In the genomic region with DNA sequence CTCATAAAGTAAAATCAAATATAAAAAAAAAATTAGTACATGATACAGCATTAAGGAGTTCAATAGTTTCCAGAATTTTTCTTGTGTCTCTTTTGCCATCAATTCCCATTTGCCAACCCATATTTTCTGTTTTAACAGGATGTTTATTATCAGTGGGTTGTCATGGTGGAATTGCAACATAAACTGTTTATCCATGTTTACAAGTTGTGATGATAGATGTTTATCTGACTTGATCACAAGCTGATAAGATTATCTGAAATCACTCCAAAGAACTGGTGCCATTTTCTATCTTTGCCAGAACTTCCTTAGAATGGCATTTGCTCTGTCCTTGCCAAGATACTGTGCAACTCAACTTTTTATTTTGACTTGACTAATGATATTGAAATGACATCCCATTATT, we compare ENCODE assay signal across 32 mouse cellular contexts.
"Had no signal": no experiment of that assay in that cellular context is flagged by ENCODE, and none has a peak within 500 bp of the region (broad histone marks: within the 10 kb centered on the region; RNA-seq: fewer than 3 reads in every experiment).

No protein-coding gene starts in this region.

- ATAC-seq: liver, embryonic 12.5 days; liver, postnatal 0 days; lung, postnatal 0 days; midbrain, embryonic 13.5 days; midbrain, embryonic 15.5 days; midbrain, embryonic 16.5 days had no signal

- H3K4me3 ChIP-seq: limb, embryonic 10.5 days; limb, embryonic 12.5 days; limb, embryonic 13.5 days; limb, embryonic 15.5 days; liver, embryonic 12.5 days; liver, embryonic 13.5 days; liver, embryonic 15.5 days; lung, embryonic 15.5 days; megakaryocyte, embryonic 14.5 days; midbrain, embryonic 10.5 days; midbrain, embryonic 12.5 days; midbrain, embryonic 13.5 days; midbrain, embryonic 15.5 days; myocyte; neural tube, embryonic 12.5 days had no signal

- H3K4me2 ChIP-seq: limb, embryonic 12.5 days; limb, embryonic 13.5 days; limb, embryonic 15.5 days; liver, embryonic 11.5 days; liver, embryonic 12.5 days; liver, embryonic 13.5 days; liver, embryonic 15.5 days; lung, embryonic 14.5 days; lung, embryonic 15.5 days; midbrain, embryonic 11.5 days; midbrain, embryonic 12.5 days; midbrain, embryonic 13.5 days; midbrain, embryonic 15.5 days; neural tube, embryonic 12.5 days had no signal

- DNase-seq: left cerebral cortex, postnatal 4 days; liver; liver, embryonic 13.5 days; liver, postnatal 0 days; lung, adult 18-20 months; lung, adult 2 months; lung, embryonic 14.5 days; lung, postnatal 10 days; lung, postnatal 14 days; lung, postnatal 36 days; lung, postnatal 4 days; midbrain, embryonic 14.5 days had no signal

- H3K9ac ChIP-seq: limb, embryonic 12.5 days; limb, embryonic 13.5 days; limb, embryonic 15.5 days; liver, embryonic 12.5 days; liver, embryonic 13.5 days; liver, embryonic 14.5 days; liver, embryonic 15.5 days; liver, postnatal 0 days; lung, embryonic 14.5 days; lung, embryonic 15.5 days; midbrain, embryonic 12.5 days; midbrain, embryonic 13.5 days; midbrain, embryonic 15.5 days; neural tube, embryonic 12.5 days had no signal

- H3K9me3 ChIP-seq: limb, embryonic 10.5 days; limb, embryonic 12.5 days; limb, embryonic 13.5 days; limb, embryonic 15.5 days; liver, embryonic 12.5 days; liver, embryonic 13.5 days; liver, embryonic 15.5 days; lung, embryonic 15.5 days; megakaryocyte, embryonic 14.5 days; midbrain, embryonic 10.5 days; midbrain, embryonic 12.5 days; midbrain, embryonic 13.5 days; midbrain, embryonic 15.5 days; neural tube, embryonic 12.5 days had no signal

- H3K27ac ChIP-seq: limb, embryonic 10.5 days; limb, embryonic 12.5 days; limb, embryonic 13.5 days; limb, embryonic 15.5 days; liver, embryonic 12.5 days; liver, embryonic 13.5 days; liver, embryonic 14.5 days; liver, embryonic 15.5 days; lung, embryonic 15.5 days; macrophage; midbrain, embryonic 10.5 days; midbrain, embryonic 12.5 days; midbrain, embryonic 13.5 days; midbrain, embryonic 15.5 days; neural tube, embryonic 12.5 days had no signal

- H3K36me3 ChIP-seq: limb, embryonic 10.5 days; limb, embryonic 12.5 days; limb, embryonic 13.5 days; limb, embryonic 15.5 days; liver, embryonic 12.5 days; liver, embryonic 13.5 days; liver, embryonic 15.5 days; lung, embryonic 15.5 days; midbrain, embryonic 10.5 days; midbrain, embryonic 12.5 days; midbrain, embryonic 13.5 days; midbrain, embryonic 15.5 days; neural tube, embryonic 12.5 days had no signal

- H3K4me1 ChIP-seq: limb, embryonic 12.5 days; limb, embryonic 13.5 days; limb, embryonic 15.5 days; liver, embryonic 12.5 days; liver, embryonic 13.5 days; liver, embryonic 15.5 days; lung, embryonic 15.5 days; megakaryocyte, embryonic 14.5 days; midbrain, embryonic 10.5 days; midbrain, embryonic 12.5 days; midbrain, embryonic 13.5 days; midbrain, embryonic 15.5 days; neural tube, embryonic 12.5 days had no signal

- H3K27me3 ChIP-seq: limb, embryonic 12.5 days; limb, embryonic 13.5 days; limb, embryonic 15.5 days; liver, embryonic 12.5 days; liver, embryonic 13.5 days; liver, embryonic 15.5 days; lung, embryonic 15.5 days; megakaryocyte, embryonic 14.5 days; midbrain, embryonic 12.5 days; midbrain, embryonic 13.5 days; midbrain, embryonic 15.5 days; neural tube, embryonic 12.5 days had no signal
